Mouse (Mus musculus) skeletal muscle tissue, adult 2 months (tissue): ENCODE data around the gene Trmt13.
"Not testable (repeated sequence)": the region's sequence is repeated elsewhere in the genome, so short reads cannot be mapped to it uniquely, and the experiment has no call there.

Source experiments
- DNase-seq: peaks from one replicate; pipeline ENCODE4 v3.0.0-alpha.2; 2012; ENCODE audit warnings: low read depth, low spot score

The Trmt13 gene

DNA sequence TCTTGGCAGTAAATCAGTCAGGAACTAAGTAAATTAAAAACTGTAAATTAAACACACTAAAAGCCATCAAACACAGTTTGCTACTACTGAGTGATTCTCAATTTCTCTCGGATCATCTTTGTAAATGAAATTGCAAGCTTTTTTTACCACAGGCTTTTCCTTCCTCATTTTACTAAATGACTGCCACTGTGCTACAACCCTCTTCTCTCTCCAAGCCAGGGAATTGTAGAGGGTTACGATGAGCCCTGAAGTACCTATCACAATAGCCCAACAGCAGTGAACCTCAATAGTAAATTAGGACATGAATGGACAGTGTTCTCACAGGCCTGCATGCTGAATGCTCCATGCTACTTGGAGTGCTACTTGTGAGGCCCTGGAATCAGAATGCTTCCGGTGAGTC is 19.7 kb upstream of the Trmt13 start:
- DNase-seq = no peak

DNA sequence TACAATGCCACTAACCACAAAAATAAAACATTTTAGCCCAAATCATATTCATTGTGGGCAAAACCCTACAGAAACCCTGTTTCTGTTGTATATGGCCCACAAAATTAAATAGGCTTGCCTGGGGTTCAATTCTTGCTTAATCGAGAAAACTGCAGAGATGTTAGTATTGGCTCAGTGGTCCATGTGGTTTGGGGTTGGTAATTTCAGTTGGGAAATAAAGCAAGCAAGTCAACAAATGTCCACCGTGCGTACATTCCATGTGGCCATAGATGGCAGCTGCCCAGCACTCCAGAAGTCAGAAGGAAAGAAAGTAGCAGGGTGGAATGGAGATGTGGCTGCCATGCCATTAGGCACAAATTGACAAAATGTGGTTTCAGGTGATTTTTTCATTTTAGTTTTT is 18.6 kb upstream of the Trmt13 start:
- no peak for DNase-seq

- DNase-seq = no peak
Measured at GRCm38 (mm10) chr3:116631459-116631858, 17.1 kb upstream of the Trmt13 start.

- no peak for DNase-seq
Measured at GRCm38 (mm10) chr3:116622641-116623040, 8.3 kb upstream of the Trmt13 start.

DNA sequence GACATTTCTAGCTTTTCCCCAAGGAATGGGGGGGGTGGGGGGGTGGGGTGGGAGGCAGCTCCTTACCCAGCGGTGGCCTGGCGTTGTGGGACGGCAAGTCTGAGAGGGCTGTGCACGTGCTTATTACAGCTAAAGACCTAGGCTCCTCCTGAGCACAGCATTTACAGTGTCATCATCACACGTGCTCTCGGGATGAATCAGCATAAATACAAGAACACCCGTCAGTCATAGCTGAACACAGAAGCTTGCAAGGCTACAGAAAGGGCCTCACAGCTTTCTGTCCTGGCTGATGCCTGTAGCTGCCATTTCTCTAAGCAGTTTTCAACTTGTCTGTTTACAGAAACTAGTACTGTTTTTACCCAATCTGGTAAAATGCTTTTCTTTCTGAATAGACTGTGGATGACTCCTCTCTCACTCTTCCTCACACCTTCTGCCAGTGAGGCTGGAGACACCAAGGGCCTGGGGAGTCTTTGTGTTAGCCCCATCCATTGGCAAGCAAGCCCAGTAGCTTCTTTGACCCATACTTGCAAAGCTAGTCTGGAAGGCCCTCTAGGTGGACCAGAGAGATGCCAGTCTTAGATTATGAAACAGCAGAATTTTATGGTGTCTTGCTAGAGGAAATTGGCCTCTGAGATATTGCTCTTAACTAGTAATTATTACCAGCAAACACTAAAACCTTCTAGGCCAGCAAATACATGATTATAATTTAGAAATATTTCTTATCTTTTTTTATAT is 6.4 kb upstream of the Trmt13 start:
- no peak for DNase-seq

DNA sequence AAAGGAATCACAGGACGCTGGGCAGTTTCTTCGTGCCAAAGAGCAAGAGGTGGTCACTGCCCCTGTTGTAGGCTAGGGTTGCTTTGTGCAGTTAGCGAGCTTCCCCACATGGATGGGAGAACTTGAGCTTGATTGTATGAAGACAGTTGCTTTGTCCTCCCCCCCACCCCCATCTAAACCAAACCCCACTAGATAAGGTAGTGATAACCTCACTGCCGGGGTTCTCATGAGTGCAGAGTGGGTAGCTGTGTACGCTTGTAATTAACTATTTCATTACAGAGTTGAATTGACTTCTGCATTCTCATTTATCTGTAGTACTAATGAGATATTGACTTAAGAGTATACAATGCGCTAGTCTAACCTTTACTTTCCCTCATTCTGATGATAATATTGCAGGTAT is 4.5 kb upstream of the Trmt13 start:
- no peak for DNase-seq

- no peak for DNase-seq
Measured at GRCm38 (mm10) chr3:116615318-116616068, 1.1 kb upstream of the Trmt13 start.

- DNase-seq = no peak
Measured at GRCm38 (mm10) chr3:116604570-116604969, 9.8 kb downstream of the Trmt13 start.

GRCm38 (mm10) chr3:116601781-116602180 is 12.6 kb downstream of the Trmt13 start:
- DNase-seq = no peak

GRCm38 (mm10) chr3:116601005-116601404 is 13.4 kb downstream of the Trmt13 start:
- DNase-seq = no peak

DNA sequence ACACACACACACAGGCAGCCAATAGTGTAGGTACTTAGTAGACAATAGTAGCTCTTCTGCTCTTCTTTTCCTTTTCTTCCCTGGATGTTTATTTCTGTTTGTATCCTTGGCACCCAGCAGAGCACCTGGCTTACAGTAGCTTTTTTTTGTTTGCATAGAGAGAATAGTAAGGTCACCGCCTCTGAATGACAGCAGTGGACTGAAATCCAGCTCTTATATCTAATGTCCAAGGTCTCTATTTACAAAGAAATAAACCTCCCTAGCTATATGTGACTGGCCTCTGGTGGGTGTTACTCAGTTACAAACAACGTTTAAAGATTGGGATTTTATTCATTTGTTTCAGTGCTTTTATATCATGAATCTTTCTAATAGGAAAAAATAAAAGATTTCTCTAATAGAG is 14.7 kb downstream of the Trmt13 start:
- DNase-seq = no peak

DNA sequence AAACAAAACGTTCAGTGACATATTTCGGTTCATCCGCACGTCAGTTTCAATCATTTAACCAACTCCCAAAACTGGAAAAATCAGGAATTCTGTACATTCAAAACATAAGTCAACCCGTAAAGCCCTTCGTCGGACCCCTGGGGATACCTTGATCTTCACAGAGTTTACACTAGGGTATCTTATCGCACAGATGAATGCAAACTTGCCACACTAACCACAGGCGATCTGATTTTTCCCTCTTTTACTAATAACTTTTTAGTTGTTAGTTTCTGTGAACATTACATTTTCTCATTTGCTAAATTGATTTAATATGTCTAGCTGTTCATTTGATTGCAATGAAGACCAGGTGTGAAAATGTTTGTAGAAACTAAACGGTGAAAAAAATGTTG is 18.8 kb downstream of the Trmt13 start:
- DNase-seq = no peak

DNA sequence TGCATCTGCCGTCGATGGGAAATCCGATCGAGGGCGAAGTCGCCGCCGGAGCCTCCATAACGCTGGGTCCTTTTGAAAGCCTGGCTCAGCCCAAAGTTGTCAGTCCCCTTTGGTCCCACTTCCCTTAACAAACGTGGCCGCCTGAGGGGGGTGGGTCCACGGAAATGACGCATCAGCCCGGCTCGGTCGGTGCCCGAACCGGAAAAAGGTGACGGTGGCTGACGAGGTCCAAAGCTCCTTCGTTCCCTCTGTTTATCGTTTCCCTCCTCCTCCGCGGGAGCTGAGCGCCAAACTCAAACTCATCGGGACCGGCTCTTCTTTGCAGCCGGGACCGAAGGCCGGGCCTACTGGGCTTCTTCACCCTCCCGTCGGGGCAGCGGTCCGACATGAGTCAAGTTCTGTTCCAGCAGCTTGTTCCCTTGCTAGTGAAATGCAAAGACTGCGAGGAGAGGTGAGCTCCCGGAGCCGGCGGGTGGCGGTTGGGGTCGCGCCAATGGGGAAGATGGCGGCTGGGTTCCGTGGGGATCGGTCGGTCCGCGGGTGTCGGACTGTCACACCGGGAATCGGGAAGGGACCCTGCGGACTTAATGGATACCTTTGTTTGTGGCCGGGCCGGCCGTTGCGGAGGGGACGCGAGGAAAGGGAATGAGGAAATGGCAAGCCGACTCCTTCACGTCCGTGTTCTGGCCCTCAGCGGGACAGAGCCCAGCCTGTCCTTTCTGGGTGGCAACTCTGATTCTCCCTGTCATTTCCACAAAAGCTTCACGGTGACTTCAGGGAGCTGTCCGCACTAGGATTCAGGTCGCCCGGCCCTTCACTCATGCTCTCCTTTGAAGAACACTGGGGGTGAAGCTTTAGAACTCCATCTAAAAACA is 19.4 kb downstream of the Trmt13 start, which contains the start of gene Sass6:
Sass6 (plus strand) TSS at position 255 of the 875 bp plus-strand sequence.
- DNase-seq = peak; percentile 92

DNA sequence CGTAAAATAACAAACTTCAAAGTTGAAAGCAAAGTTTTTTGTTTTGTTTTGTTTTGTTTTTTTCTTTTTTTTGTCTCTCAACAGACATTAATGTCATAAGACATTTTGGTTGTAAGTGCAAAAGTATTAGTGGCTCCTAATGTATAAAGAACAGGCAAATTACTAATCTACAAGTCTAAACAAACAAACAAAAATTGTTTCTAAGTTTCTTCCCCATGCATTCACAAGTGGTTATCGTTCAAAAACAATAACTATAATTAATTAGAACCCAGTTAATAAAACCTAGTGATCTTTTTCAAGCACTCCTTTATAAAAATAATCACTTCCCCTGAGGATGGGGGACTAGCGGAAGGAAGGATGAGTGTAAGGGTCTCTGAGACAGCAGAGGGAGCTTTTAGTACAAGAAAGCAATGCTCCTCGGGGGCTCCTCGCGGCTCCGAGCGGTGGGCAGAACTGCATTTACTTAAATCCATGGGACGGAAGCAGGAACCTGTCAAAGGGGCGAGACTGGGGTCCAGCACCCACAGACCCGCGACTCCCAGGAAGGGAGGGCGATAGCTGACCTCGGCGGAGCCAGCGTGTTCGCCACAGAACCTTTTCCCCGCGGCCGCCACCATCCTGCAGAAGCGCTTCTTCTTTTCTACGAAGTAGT is 20.2 kb downstream of the Trmt13 start:
- DNase-seq = no peak

GRCm38 (mm10) chr3:116582201-116582600 is 32.2 kb downstream of the Trmt13 start:
- no peak for DNase-seq

GRCm38 (mm10) chr3:116577286-116577685 is 37.1 kb downstream of the Trmt13 start:
- no peak for DNase-seq

DNA sequence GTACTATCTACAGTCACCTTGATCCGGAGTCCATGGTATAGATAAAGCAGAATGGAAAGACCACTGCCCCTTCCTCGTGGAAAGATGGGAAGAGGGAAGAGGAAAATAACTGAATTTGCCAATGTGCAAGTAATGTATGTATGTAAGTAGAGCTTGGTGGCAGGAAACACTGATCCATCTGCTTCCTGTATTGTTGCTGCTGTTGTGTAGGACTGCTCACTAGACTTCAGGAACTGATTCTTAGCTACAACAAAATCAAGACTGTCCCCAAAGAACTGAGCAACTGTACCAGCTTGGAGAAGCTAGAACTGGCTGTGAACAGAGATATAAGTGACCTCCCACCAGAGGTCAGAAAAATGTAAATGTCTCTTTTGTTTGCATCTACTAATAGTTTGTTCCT is 43.8 kb downstream of the Trmt13 start:
- DNase-seq = no peak

DNA sequence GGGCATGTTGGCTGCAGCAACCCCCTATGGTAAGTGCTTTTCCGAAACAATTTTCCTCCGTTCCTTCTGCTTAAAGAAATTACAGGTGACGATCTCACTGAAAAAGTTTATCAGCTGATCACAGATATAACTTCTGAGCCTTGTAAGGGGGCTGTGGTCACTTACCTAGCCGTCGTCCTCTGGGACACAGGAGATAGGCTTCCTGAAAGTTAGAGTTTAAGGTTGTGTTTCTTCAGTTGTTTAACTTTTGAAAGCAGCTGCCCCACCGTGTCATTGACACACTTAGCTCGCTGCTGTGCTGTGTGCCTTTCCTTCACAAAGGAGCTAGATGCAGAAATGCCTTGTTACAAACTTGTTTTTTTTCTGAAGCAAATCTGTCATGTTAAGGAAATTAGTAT is 51.3 kb downstream of the Trmt13 start:
- DNase-seq = no peak

DNA sequence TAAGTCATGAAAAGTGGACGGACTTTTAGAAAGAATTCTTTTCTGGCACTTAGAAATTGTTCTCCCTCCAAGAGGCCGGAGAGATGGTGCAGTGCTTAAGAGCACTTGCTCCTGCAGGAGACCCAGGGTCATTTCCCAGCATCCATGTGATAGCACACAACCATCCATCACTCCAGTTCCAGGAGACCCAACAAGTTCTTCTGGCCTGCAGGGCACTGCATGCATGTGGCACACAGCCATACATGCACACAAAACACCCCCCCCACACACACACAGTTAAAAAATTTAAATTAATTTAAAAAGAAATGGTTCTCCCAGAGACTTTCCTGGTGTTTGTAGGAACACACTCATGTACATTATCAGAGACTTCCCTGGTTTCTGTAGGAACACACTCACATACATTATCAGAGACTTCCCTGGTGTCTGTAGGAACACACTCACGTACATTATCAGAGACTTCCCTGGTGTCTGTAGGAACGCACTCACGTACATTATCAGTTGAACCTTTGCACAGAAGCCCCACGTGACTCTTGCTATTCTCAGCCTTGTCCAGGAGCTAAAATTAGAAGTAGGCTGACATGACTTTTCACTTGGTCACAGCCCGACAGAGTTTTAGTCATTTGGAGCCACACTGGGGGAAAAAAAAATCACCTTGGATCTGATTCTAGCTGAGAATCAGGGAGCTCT is 51.8 kb downstream of the Trmt13 start, which contains the start of gene Lrrc39:
Lrrc39 (plus strand) TSS at position 566 of the 687 bp plus-strand sequence.
- DNase-seq = peak; percentile 61

DNA sequence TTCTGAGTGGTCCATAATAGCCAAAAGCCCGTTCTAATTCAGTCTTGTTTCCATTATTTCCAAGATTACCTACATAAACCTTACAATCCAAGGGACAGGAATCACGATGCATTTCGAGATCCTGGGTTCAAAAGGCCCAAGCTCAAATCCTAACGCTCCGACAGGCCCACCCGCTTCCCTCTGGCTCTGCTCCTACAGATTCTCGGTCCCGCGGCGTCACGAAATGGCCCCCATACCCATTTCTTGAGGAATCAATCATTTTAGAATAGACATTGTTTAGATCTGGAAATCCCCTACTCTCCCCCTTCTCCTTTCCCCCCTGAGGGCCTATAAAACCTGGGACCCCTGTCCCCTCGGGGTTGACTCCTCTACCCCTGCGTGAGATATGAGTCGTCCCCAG is 53.1 kb downstream of the Trmt13 start:
- not testable (repeated sequence) for DNase-seq

DNA sequence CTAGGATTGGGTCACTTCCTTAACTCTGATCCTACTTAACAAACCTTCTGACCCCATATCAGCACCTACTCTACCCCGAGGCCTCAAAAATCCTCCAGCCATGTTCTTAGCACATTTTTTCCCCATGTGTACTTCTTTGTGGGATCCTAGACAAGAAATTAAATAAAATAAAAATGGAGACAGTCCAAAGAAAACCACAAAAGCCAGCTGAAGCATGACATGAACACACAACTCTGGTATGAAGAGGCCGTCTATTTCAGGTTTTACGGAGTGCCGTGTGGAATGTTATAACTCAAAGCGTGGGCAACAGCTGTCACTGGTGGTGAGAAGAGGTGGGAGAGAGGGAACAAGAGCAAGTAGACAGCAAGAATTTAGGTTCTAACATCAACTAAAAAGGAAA is 63.0 kb downstream of the Trmt13 start:
- DNase-seq = no peak
